Mouse (Mus musculus): ENCODE results near the gene Neurl4.

Neurl4 gene

GRCm38 (mm10) chr11:69881787-69882670, 18.8 kb upstream of the Neurl4 start:
- DNase-seq, result no peak

- DNase-seq, result peak; percentile 64
Observed at GRCm38 (mm10) chr11:69883066-69883465, 17.8 kb upstream of the Neurl4 start.

DNA sequence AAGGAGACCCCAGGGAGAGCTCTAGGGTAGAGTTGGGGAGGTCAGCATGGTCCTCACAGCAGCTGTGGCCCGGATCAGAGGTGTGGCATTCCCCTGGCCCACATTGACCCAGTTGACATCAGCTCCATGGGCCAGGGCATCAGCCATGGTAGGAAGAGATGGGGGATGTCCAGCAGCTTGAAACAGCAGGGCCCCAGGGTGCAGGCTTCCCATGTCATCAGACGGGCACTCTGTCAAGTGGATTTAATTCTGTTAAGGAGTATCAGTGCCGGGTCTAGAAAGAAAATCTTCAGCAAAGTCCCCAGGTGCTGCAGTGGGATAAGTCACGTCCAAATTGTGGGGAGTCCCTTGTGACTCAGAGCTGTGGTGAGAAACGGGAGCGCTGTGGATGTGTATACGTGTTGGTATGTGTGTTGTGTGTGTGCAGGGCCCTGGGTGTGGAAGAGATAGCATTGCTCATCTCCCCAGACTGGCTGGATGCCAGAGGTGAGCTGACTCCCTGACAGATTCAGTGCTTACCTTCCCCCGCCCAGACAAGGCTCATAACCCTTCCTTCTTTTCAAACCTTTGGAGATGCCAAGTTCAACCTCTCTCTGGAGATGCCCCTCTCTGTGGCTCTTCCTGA, 17.2 kb upstream of the Neurl4 start:
- no peak for DNase-seq

- no peak for DNase-seq
Observed at GRCm38 (mm10) chr11:69884240-69884639, 16.6 kb upstream of the Neurl4 start.

GRCm38 (mm10) chr11:69884663-69885062, 16.2 kb upstream of the Neurl4 start:
- no peak for DNase-seq

DNA sequence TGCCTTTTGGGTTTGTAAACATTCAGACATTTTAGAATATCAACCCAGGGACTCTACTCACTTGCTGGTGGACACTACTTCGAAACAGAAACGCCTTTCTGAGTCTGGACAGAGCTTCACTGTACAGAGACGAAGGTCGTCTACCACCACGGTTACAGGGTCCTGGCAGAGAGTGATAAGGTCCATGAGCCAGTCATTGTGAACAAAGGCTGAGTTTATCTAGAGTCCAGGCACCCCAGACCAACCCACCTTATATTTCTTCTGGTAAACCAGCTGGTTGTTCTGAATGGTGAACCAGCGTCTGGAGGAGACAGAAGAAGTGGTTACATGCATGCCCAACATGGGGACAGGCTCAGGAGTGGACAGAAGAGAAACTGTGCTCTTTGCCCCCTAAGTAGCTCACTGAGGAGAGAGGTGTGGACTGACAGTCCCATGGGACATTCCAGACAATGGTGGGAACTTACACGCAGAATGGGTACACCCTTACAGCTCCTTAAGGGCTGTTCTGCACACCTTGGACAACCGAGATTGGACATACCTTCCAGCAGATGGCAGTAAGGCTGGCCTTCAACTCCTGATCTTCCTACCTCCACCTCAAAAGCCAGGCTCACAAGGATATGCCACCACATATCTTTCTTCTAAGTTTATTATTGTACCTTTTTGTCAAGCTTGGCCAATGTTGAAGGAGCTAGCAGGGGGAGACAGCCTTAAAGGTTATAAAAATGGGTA, 13.8 kb upstream of the Neurl4 start:
- peak; percentile 74 for DNase-seq

DNA sequence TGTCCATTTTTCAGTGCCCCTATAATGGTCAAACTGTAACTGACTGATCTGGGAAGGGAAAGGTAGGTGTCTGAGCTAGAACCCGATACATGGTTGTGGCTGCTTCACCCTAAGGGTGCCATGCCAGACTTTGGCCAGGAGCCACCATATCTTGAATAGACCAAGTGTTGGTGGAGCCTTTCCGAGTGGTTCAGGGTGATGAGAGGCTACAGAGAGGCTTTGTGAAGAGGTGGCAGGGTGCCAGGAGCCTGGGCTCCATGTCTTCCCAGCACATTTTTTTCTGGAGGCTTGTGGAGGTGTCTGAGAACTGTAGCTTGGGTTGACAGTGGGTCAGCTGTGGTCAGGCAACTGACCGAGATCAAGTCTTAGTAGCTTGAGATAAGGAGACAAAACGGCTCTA, 9.4 kb upstream of the Neurl4 start:
- DNase-seq, result no peak

- DNase-seq, result peak; percentile 61
Observed at GRCm38 (mm10) chr11:69894671-69895070, 6.2 kb upstream of the Neurl4 start.

- DNase-seq, result no peak
Observed at GRCm38 (mm10) chr11:69895291-69895690, 5.6 kb upstream of the Neurl4 start, which contains the start of gene Acap1. TSS of gene Acap1 (minus strand) at chr11:69895539.

GRCm38 (mm10) chr11:69899870-69900269, 1.0 kb upstream of the Neurl4 start:
- DNase-seq, result no peak

DNA sequence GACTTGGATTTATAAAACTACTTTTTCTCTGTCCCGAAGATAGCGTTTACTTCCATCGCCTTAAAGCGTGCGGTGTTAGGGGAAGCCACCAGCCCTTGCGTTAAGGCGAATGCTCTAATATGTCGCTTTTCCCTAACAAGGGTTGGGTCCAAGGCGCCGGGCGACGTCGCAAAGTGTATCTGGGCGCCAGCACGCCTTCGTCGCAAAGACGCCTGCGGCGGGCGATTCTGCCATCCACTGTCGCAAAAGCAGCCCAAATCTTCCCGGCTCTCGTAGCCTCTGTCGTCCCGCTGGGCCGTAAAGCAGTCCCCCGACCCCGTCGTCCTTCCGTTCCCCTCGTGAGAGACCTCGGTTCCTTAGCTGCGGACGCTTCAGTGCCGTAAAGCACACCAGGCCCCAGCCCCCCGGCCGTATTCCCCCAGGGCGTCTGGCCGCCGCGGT, 554 bp downstream of the Neurl4 start:
- peak; percentile 96 for DNase-seq

- DNase-seq, result no peak
Observed at GRCm38 (mm10) chr11:69901993-69902392, 1.1 kb downstream of the Neurl4 start.

- no peak for DNase-seq
Observed at GRCm38 (mm10) chr11:69902972-69903371, 2.1 kb downstream of the Neurl4 start.

DNA sequence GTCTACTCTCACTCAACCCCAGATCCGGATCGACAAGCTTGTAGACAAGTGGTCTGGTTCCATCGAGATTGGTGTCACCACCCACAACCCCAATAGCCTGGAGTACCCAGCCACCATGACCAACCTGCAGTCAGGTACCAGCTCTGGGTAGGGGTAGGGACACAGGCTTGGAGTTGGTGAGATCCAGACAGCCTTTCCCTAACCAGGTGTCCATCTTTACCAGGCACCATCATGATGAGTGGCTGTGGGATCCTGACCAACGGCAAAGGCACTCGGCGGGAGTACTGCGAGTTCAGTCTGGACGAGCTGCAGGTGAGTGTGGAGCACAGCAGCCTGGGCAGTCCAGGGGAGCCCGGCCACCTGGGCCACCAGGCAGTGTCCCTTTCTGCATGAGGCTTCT, 3.4 kb downstream of the Neurl4 start:
- no peak for DNase-seq

GRCm38 (mm10) chr11:69908645-69909044, 7.8 kb downstream of the Neurl4 start:
- DNase-seq, result no peak

DNA sequence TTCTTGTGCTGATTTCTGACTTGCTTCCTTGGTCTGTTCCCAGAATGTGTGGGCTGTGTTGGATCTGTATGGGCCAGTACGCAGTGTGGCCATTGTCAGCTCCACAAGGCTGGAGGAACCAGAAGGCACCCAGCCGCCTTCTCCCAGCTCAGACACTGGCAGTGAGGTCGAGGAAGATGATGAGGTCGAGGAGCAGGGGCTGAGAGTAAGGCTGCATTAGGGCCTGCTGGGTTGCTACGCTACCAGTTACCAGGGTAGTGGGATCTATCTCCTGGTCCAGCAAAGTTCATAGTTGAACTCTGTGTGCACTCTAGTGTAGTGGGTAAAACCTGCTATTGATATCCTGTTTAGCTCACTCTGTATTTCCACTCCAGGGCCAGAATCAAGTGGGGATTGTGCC, 8.3 kb downstream of the Neurl4 start:
- DNase-seq, result no peak

DNA sequence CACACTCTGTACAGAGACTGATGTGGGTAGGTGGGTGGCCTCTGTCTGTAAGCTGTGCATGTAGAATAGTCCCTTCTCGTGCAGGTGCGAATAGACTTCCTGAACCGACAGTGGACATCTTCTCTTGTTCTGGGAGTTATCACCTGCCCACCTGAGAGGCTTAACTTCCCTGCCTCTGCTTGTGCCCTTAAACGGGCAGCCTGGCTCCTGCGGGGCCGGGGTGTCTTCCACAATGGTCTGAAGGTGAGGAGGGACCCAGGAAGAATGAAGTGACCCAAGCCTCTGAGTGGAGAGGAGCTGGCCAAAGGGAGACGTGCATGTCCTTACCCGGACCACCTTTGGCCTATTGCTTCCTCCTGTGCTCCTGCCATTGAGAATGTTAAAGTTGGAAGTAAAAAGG, 9.3 kb downstream of the Neurl4 start:
- no peak for DNase-seq

- DNase-seq, result no peak
Observed at GRCm38 (mm10) chr11:69910781-69911560, 10.1 kb downstream of the Neurl4 start.

- no peak for DNase-seq
Observed at GRCm38 (mm10) chr11:69911701-69912100, 10.8 kb downstream of the Neurl4 start.

- peak; percentile 76 for DNase-seq
Observed at GRCm38 (mm10) chr11:69912716-69913530, 12.1 kb downstream of the Neurl4 start.

DNA sequence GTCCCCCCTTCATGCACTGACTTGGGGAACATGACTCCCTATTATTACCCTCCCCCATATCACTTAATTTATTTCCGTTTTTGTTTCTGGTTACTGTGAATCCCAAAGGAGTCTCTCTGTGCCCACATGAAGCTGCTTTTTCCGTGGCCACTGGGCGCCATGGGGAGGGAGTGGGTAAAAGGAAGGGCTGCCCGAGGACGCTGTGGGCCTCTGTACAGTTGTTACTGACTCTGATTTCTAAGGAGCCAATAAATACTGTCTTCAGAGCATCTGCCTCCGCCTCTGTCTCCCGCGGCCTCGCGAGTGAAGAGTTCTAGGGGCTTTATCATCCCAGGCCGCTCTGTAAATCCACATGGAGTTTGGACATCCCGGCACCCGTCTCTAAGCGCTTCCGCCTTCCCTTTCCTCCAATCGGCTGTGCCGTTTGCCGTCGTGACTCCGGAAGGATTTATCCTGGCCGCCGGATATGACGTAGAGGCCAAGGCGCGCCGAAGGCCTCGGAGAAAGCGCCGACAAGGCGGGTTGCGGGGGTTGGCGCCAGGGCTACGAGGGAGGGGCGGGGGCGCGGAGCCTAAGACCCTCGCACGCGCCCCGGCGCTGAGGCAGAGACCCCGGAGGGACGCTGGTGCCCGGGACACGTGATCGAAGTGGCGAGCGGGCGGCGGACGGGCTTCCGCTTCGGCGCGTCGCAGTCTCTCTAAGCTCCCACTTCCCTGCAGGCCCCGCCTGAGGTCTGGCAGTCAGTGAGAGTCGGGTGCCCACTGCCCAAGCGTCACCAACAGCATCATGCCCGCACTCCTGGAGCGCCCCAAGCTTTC, 12.9 kb downstream of the Neurl4 start, which contains the start of gene Gps2:
Gene Gps2, plus strand, starts transcription at position 335 of the 818 bp plus-strand sequence.
- peak; percentile 95 for DNase-seq

Measured in lung, postnatal 36 days (tissue).